Mouse (Mus musculus) midbrain, embryonic 16.5 days (tissue): Measurements from ENCODE around the gene Gm20388. TPM values are rescaled to one million over a fixed set of nuclear protein-coding genes. Genes with fewer than 3 reads are reported as not detected.

ENCODE experiments used
- ATAC-seq: fragments of 200-750 bp; cut with Nextera tagmentation; 2 replicates; pipeline ENCODE4 v1.8.0; 2017; ENCODE audit warnings: moderate TSS enrichment
- H3K27ac ChIP-seq: fragments of 300-500 bp; sonication (generic); 2 replicates; pipeline ENCODE4 v1.5.1; 2014; ENCODE audit warnings: mild to moderate bottlenecking, low read length, mixed read lengths
- H3K27me3 ChIP-seq: fragments of 300-500 bp; sonication (generic); 2 replicates; pipeline ENCODE4 v1.6.1; 2014; ENCODE audit warnings: low read depth, low read length, mixed read lengths; ENCODE audit not compliant: control insufficient read depth, insufficient read depth
- H3K36me3 ChIP-seq: fragments of 300-500 bp; sonication (generic); 2 replicates; pipeline ENCODE4 v1.6.1; 2014; ENCODE audit warnings: mild to moderate bottlenecking, low read length, moderate library complexity, mixed read lengths; ENCODE audit not compliant: control insufficient read depth, insufficient read depth
- H3K4me1 ChIP-seq: fragments of 300-500 bp; sonication (generic); 2 replicates; pipeline ENCODE4 v1.6.1; 2014; ENCODE audit warnings: mild to moderate bottlenecking, low read length, mixed read lengths; ENCODE audit not compliant: control insufficient read depth, insufficient read depth
- H3K4me2 ChIP-seq: fragments of 300-500 bp; sonication (generic); 2 replicates; pipeline ENCODE4 v1.6.1; 2014; ENCODE audit warnings: mild to moderate bottlenecking, low read length, mixed read lengths
- H3K4me3 ChIP-seq: fragments of 300-500 bp; sonication (generic); 2 replicates; pipeline ENCODE4 v1.5.1; 2014; ENCODE audit warnings: low read depth, mild to moderate bottlenecking, low read length, moderate library complexity, mixed read lengths
- H3K9ac ChIP-seq: fragments of 300-500 bp; sonication (generic); 2 replicates; pipeline ENCODE4 v1.6.1; 2014; ENCODE audit warnings: low read depth, low read length, mixed read lengths
- H3K9me3 ChIP-seq: fragments of 300-500 bp; sonication (generic); replicated peaks from 2 replicates; pipeline ENCODE4 v1.6.1; 2014; ENCODE audit warnings: mild to moderate bottlenecking, low read length, mixed read lengths; ENCODE audit not compliant: control insufficient read depth, poor library complexity, severe bottlenecking
- WGBS: fragments of 180-500 bp; shearing (Covaris S2); extraction: QIAGEN DNeasy Blood & Tissue Kit; methylation state at CpG from one replicate; pipeline ENCODE4 v1.1.7; 2014; 5-methylcytosine and 5-hydroxymethylcytosine counted together
- polyA plus RNA-seq: library from polyadenylated mRNA; unstranded; fragments of >200 nt; fragmentation: Nextera tagmentation; extraction: Ambion mirVana; gene quantifications from 2 replicates; pipeline ENCODE4 v1.2.1, GENCODE M21; 2015

Gene Gm20388
- polyA plus RNA-seq, 1 experiment from 2014 or later: 7.5 TPM

- Histone ChIP-seq H3K27me3 (no peaks in the 10 kb centered on the region), H3K9ac (no peak overlapping the region), H3K4me2 (no peak overlapping the region), H3K36me3 (no peaks in the 10 kb centered on the region), H3K27ac (no peak overlapping the region), H3K4me3 (no peak overlapping the region), H3K4me1 (no peaks in the 10 kb centered on the region), H3K9me3 (no peaks in the 10 kb centered on the region)
- ATAC-seq: no peak
- 78% methylated on average over 13 of the region's 13 CpGs for WGBS
Measured at GRCm38 (mm10) chr8:121346175-121346574, 1435.5 kb downstream of the Gm20388 start.

DNA sequence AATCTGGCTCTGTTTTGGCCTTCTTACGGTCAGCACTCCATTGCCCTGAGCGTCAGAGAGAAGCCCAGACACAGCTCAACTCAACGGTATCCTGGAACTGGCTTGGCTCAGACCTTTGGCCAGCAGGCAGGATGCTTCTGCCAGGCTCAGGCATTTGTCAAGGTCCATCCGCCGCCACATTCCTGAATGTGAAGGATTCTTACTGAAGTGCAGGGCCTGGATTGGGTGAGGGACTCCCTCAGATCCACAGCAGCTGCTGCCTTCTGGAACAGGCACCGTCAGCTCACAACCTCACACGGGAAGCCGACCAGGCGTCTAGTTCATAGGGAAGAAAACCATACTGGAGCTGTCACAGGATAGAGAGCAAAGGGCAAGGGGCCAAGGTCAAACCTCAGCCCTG lies 1436.2 kb downstream of the Gm20388 start:
- Histone ChIP-seq H3K27ac (no peak overlapping the region), H3K4me1 (no peaks in the 10 kb centered on the region), H3K4me2 (no peak overlapping the region), H3K4me3 (no peak overlapping the region), H3K9ac (no peak overlapping the region), H3K36me3 (no peaks in the 10 kb centered on the region), H3K9me3 (no peaks in the 10 kb centered on the region), H3K27me3 (no peaks in the 10 kb centered on the region)
- 81% methylated on average over 9 of the region's 9 CpGs for WGBS
- ATAC-seq: no peak

DNA sequence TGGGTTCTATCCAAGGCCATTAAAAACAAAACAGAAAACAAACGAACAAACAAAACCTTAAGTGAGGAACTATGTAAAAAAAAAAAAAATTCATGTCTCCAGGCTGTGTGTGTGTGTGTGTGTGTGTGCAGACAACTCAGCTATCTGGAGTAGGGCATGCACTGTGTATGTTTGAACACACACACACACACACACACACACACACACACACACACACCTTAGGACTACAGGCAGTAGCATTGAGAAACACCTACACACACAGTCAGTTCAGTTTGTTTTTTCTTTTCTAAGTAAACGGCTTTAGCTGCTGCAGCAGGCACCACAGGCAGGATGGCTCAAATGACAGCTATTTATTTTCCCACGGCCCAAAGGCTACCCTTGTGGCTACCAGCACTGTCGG lies 1438.4 kb downstream of the Gm20388 start:
- Histone ChIP-seq H3K9me3 (no peaks in the 10 kb centered on the region), H3K4me2 (no peak overlapping the region)
- no peak for ATAC-seq

GRCm38 (mm10) chr8:121350803-121351202 lies 1440.2 kb downstream of the Gm20388 start:
- no peaks in the 10 kb centered on the region for H3K9me3 ChIP-seq
- H3K27me3 ChIP-seq: no peaks in the 10 kb centered on the region
- no peak overlapping the region for H3K4me2 ChIP-seq
- no peak overlapping the region for H3K9ac ChIP-seq
- no peak overlapping the region for H3K27ac ChIP-seq
- H3K36me3 ChIP-seq: no peaks in the 10 kb centered on the region
- H3K4me1 ChIP-seq: no peaks in the 10 kb centered on the region
- H3K4me3 ChIP-seq: no peak overlapping the region
- ATAC-seq: no peak
- 84% methylated on average over 9 of the region's 9 CpGs for WGBS

More for the DNA sequence above, 1438.4 kb downstream of the Gm20388 start:
- Histone ChIP-seq H3K4me1 (no peaks in the 10 kb centered on the region), H3K27me3 (no peaks in the 10 kb centered on the region), H3K27ac (no peak overlapping the region), H3K4me3 (no peak overlapping the region), H3K36me3 (no peaks in the 10 kb centered on the region), H3K9ac (no peak overlapping the region)
- WGBS: 54% methylated on average over 4 of the region's 4 CpGs

DNA sequence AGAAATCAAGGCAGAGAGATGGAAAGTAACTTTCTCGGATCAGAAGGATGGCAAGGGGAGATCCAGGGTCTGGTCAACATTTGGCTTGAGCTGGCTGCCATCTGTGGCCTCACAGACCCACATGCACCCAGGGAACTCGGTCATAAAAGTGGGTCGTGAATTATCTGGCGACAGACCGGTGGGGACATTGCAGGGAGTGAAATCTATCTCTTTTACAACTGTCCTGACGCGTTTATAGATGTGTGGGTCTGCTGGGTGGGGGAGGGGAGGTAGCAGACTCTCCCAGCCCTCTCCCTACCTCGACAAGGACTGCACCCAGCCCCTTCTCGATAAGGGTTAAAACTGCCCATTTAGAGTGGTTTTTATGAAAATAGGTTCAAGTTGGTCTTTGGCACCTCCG lies 1444.2 kb downstream of the Gm20388 start:
- H3K4me2 ChIP-seq: no peak overlapping the region
- no peaks in the 10 kb centered on the region for H3K36me3 ChIP-seq
- peaks cover 9% of the 10 kb centered on the region for H3K4me1 ChIP-seq
- no peak overlapping the region for H3K9ac ChIP-seq
- H3K9me3 ChIP-seq: no peaks in the 10 kb centered on the region
- WGBS: 82% methylated on average over 10 of the region's 10 CpGs
- ATAC-seq: no peak
- H3K27me3 ChIP-seq: no peaks in the 10 kb centered on the region
- H3K27ac ChIP-seq: no peak overlapping the region
- H3K4me3 ChIP-seq: no peak overlapping the region

DNA sequence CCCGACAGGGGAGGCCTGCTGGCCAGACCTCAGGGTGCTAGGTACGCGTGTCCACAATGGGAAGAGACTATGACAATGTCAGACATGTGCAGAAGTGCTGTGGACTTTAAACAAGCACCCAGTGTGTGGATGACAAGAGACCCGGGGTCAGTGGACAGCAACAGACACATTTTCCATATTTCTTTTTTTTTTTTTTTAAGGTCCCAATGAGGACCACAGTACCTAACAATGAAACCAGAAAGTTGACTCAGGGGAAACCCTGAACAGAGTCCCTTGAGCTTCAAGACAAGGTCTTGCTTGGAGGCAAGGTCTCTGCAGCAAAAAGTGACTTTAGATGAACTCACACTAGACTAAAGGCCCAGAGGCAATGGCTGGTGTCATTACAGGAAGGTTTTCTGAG lies 1446.8 kb downstream of the Gm20388 start:
- H3K27ac ChIP-seq: no peak overlapping the region
- no peaks in the 10 kb centered on the region for H3K27me3 ChIP-seq
- no peak for ATAC-seq
- WGBS: 95% methylated on average over 4 of the region's 4 CpGs
- H3K9me3 ChIP-seq: no peaks in the 10 kb centered on the region
- H3K4me3 ChIP-seq: no peak overlapping the region
- H3K9ac ChIP-seq: no peak overlapping the region
- peaks cover 9% of the 10 kb centered on the region for H3K4me1 ChIP-seq
- no peaks in the 10 kb centered on the region for H3K36me3 ChIP-seq
- no peak overlapping the region for H3K4me2 ChIP-seq

GRCm38 (mm10) chr8:121358609-121359008 lies 1448.0 kb downstream of the Gm20388 start:
- H3K4me1 ChIP-seq: peaks cover 9% of the 10 kb centered on the region
- H3K4me3 ChIP-seq: no peak overlapping the region
- no peaks in the 10 kb centered on the region for H3K36me3 ChIP-seq
- no peaks in the 10 kb centered on the region for H3K9me3 ChIP-seq
- H3K4me2 ChIP-seq: no peak overlapping the region
- no peaks in the 10 kb centered on the region for H3K27me3 ChIP-seq
- no peak for ATAC-seq
- H3K9ac ChIP-seq: no peak overlapping the region
- no peak overlapping the region for H3K27ac ChIP-seq
- WGBS: 67% methylated on average over 4 of the region's 4 CpGs

- no peaks in the 10 kb centered on the region for H3K9me3 ChIP-seq
- peaks cover 9% of the 10 kb centered on the region for H3K4me1 ChIP-seq
- peak; percentile 48; the same call in 1 of the 2 replicates for ATAC-seq
- H3K4me3 ChIP-seq: no peak overlapping the region
- H3K36me3 ChIP-seq: no peaks in the 10 kb centered on the region
- WGBS: 16% methylated on average over 20 of the region's 20 CpGs
- no peak overlapping the region for H3K4me2 ChIP-seq
- H3K9ac ChIP-seq: no peak overlapping the region
- H3K27me3 ChIP-seq: no peaks in the 10 kb centered on the region
- no peak overlapping the region for H3K27ac ChIP-seq
Measured at GRCm38 (mm10) chr8:121359131-121359981, 1448.7 kb downstream of the Gm20388 start.

- Histone ChIP-seq H3K9me3 (no peaks in the 10 kb centered on the region), H3K36me3 (no peaks in the 10 kb centered on the region), H3K4me2 (no peak overlapping the region), H3K4me3 (no peak overlapping the region), H3K4me1 (peaks cover 9% of the 10 kb centered on the region), H3K9ac (no peak overlapping the region), H3K27me3 (no peaks in the 10 kb centered on the region), H3K27ac (no peak overlapping the region)
- WGBS: 68% methylated on average over 6 of the region's 6 CpGs
- no peak for ATAC-seq
Measured at GRCm38 (mm10) chr8:121360001-121360400, 1449.4 kb downstream of the Gm20388 start.
